Mouse (Mus musculus) heart, adult 2 months (tissue): ENCODE measurements around the gene Atxn7l1. TPM values are rescaled to one million over a fixed set of nuclear protein-coding genes. Genes with fewer than 3 reads are reported as not detected.

Experiments used
- DNase-seq, 2 experiments: peaks; one replicate each; pipeline ENCODE4 v3.0.0; 2021
- H3K27ac ChIP-seq: fragments of 200-600 bp; 2 replicates; pipeline ENCODE4 v1.8.1; 2022
- H3K27me3 ChIP-seq: fragments of 200-500 bp; 2 replicates; pipeline ENCODE4 v1.6.1; 2012; ENCODE audit warnings: mild to moderate bottlenecking, low read length, inconsistent platforms, mixed read lengths; ENCODE audit not compliant: control insufficient read depth, insufficient read depth
- H3K36me3 ChIP-seq: fragments of 200-500 bp; 2 replicates; pipeline ENCODE4 v1.6.1; 2012; ENCODE audit warnings: low read length, inconsistent platforms; ENCODE audit not compliant: control insufficient read depth, insufficient read depth
- H3K4me1 ChIP-seq: fragments of 200-500 bp; 2 replicates; pipeline ENCODE4 v1.6.1; 2011; ENCODE audit warnings: low read length; ENCODE audit not compliant: control insufficient read depth, insufficient read depth
- H3K4me3 ChIP-seq: fragments of 200-600 bp; 2 replicates; pipeline ENCODE4 v1.8.1; 2022
- H3K79me2 ChIP-seq: fragments of 200-500 bp; replicated peaks from 2 replicates; pipeline ENCODE4 v1.6.1; 2012; ENCODE audit warnings: mild to moderate bottlenecking, inconsistent platforms, low read length, moderate library complexity, mixed read lengths; ENCODE audit not compliant: control insufficient read depth, insufficient read depth
- H3K9ac ChIP-seq: fragments of 200-500 bp; 2 replicates; pipeline ENCODE4 v1.6.1; 2012; ENCODE audit warnings: low read depth, mild to moderate bottlenecking, control low read depth, inconsistent platforms, low read length, mixed read lengths
- CTCF ChIP-seq: fragments of 200-600 bp; IDR thresholded peaks from 2 replicates; pipeline ENCODE4 v1.8.1; 2022; ENCODE audit warnings: antibody characterized with exemption, mild to moderate bottlenecking, moderate library complexity
- EP300 ChIP-seq: fragments of 200-500 bp; IDR thresholded peaks from 2 replicates; pipeline ENCODE4 v1.6.1; 2011; ENCODE audit warnings: low read depth, low read length, control low read depth; ENCODE audit not compliant: insufficient read depth
- POLR2A ChIP-seq: fragments of 200-500 bp; IDR thresholded peaks from 2 replicates; pipeline ENCODE4 v1.6.1; 2011; ENCODE audit warnings: mild to moderate bottlenecking, low read depth, low read length, control low read depth; ENCODE audit not compliant: insufficient read depth
- WGBS: fragments of 180-500 bp; shearing (Covaris S2); methylation state at CpG from one replicate; pipeline ENCODE4 v1.1.7; 2018; 5-methylcytosine and 5-hydroxymethylcytosine counted together
- intact Hi-C: fragments of 180-260 bp; cut with DNase I; formaldehyde crosslinking; loops from one replicate; pipeline ENCODE4 v1.15.1; 2025
- polyA plus RNA-seq: library from polyadenylated mRNA; depleted of rRNA; stranded (reverse); fragments of >200 nt; gene quantifications from 2 replicates; pipeline ENCODE4 v1.2.3, GENCODE M21; 2012; rRNA removed
- total RNA-seq, 2 experiments: library from RNA; stranded (reverse); gene quantifications; 2 replicates each; pipeline ENCODE4 v1.2.3; 2021

Atxn7l1 gene
- total and polyA plus RNA-seq, 3 experiments: 18.8 to 21.6 (median 19.0) TPM

DNA sequence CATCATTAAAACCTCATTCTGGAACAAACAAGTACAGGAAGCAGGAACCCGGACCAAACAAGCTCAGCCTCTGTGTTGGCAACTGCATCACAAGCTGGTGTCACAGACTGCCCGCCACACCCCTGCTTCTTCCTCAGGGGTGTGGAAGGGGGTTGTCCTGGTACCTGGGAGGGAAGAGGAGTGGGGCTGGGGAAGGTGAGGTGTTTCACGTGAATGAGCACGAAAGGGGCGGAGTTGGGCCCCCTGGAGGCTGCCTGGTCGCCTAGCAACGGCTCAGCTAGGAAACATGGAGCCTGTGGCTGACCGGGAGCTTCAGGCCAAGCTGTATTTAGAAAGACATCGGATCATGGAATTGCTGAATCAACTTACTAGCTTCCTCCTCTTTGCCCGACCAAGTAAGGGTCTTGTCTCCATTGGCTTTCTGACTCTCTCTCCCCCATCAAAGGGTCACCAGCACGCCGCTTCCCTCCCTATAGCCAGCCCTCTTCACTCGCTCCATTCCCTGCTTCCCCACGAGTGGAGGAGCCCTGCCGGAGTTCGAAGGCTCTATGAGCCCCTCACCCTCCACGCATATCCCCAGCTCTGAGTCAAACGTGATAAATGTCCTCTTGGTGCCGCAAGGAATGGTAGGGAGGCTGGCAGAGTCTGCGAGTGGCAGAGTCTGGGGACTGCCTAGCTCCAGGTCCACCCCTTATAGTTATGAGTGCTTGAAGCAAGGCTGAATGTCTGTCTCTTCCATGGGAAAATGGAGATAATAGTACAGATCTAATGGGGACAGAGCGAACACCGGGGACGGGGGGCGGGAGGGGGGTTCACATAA, 247.5 kb downstream of the Atxn7l1 start, which contains the start of gene Efcab10:
Efcab10 (plus strand) TSS at position 51 of the 820 bp plus-strand sequence.
- DNase-seq: no peak
- WGBS: 20% methylated on average over 24 of the region's 24 CpGs
- H3K4me1 ChIP-seq: no peaks in the 10 kb centered on the region
- intact Hi-C loops: no loop called here
- TF ChIP-seq POLR2A (no peak), EP300 (no peak), CTCF (no peak)
- H3K4me3 ChIP-seq: no peak within 1 kb of the TSS
- no peaks in the 10 kb centered on the region for H3K36me3 ChIP-seq
- no peak within 1 kb of the TSS for H3K9ac ChIP-seq
- no peaks in the 10 kb centered on the region for H3K27me3 ChIP-seq
- H3K79me2 ChIP-seq: no peaks in the 10 kb centered on the region
- H3K27ac ChIP-seq: no peak within 1 kb of the TSS

DNA sequence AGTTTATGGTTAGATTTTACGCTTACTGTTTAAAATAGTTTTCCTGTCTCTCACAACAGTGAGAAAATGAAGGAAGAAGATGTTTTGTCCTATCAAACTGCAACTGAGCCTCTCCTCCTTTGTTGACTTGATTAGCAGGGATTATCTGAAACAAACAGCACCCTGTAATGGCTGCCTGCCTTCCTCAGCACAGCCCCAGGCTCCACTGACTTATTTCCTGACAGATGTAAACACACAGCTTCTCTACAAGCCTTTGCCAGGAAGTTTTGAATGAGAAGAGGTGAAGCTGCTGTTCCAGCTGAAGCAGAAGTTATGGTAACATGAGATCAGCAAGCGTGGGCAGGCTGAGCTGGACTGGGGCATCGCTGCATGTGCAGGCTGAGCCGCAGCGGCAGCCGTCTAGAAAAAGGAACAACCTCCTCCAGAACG, 255.8 kb downstream of the Atxn7l1 start:
- intact Hi-C loops: no loop called here

DNA sequence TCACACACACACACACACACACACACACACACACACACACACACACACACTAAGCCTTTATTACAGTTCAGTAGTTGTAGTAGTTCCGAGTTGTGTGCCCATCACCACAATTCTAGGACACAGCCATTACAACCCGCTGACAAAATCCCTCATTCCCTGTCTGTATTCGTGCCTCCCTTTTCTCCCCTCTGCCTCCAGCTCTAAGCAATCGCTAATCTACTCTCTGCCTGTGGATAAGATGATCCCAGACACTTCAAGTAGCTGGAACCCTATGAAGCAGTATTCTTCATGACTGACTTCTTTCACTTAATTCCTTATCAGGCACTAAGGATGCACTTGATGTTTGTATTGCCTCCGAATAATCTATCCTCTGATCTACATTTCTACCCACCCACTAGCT, 257.5 kb downstream of the Atxn7l1 start:
- WGBS: 50% methylated on average over 5 of the region's 5 CpGs
- intact Hi-C loops: no loop called here

More for the DNA sequence above, 255.8 kb downstream of the Atxn7l1 start:
- H3K4me1 ChIP-seq: no peaks in the 10 kb centered on the region
- no peaks in the 10 kb centered on the region for H3K79me2 ChIP-seq
- no peak for TF ChIP-seq POLR2A
- no peak for TF ChIP-seq CTCF
- no peak for TF ChIP-seq EP300
- H3K27ac ChIP-seq: no peak overlapping the region
- WGBS: 32% methylated on average over 7 of the region's 7 CpGs
- no peak overlapping the region for H3K9ac ChIP-seq
- H3K27me3 ChIP-seq: no peaks in the 10 kb centered on the region
- no peaks in the 10 kb centered on the region for H3K36me3 ChIP-seq
- no peak overlapping the region for H3K4me3 ChIP-seq
- no peak for DNase-seq

DNA sequence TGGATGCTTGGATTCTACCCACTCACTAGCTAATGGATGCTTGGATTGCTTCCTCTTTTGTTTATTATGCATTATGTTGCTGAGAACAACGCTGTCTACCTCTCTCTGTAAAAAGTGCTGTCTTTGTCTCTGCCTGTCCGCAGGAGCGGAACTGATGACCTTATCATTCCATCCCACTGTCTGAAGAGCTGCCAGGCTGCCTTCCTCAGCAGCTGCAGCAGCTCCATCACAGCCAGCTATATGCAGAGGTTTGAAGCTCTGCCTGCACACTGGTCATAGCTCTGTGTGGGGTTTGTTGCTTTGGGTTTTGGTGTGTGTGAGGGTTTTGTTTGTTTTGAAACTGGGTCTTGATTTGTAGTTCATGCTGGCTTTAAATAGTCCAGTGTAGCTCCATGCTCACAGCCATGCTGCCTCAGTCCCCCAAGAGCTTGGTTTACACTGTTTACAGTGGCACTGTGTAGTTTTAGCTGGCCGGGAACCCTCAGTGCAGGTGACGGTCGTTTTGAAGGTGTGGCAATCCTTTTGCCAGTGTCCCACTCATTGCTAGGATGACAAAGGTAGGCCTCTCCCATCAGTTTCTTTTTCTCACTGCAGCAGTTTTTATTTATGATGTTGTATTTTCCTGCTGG, 258.0 kb downstream of the Atxn7l1 start:
- no peak for TF ChIP-seq CTCF
- TF ChIP-seq EP300: no peak
- TF ChIP-seq POLR2A: no peak
- intact Hi-C loops: no loop called here
- Histone ChIP-seq H3K36me3 (no peaks in the 10 kb centered on the region), H3K4me1 (no peaks in the 10 kb centered on the region), H3K27ac (no peak overlapping the region), H3K79me2 (no peaks in the 10 kb centered on the region), H3K9ac (no peak overlapping the region), H3K4me3 (no peak overlapping the region), H3K27me3 (no peaks in the 10 kb centered on the region)
- no peak for DNase-seq
- WGBS: 37% methylated on average over 6 of the region's 6 CpGs

More for the DNA sequence above, 257.5 kb downstream of the Atxn7l1 start:
- H3K27me3 ChIP-seq: no peaks in the 10 kb centered on the region
- no peaks in the 10 kb centered on the region for H3K4me1 ChIP-seq
- no peaks in the 10 kb centered on the region for H3K79me2 ChIP-seq
- TF ChIP-seq CTCF (no peak), EP300 (no peak), POLR2A (no peak)
- no peak for DNase-seq
- H3K27ac ChIP-seq: no peak overlapping the region
- H3K9ac ChIP-seq: no peak overlapping the region
- H3K4me3 ChIP-seq: no peak overlapping the region
- no peaks in the 10 kb centered on the region for H3K36me3 ChIP-seq

DNA sequence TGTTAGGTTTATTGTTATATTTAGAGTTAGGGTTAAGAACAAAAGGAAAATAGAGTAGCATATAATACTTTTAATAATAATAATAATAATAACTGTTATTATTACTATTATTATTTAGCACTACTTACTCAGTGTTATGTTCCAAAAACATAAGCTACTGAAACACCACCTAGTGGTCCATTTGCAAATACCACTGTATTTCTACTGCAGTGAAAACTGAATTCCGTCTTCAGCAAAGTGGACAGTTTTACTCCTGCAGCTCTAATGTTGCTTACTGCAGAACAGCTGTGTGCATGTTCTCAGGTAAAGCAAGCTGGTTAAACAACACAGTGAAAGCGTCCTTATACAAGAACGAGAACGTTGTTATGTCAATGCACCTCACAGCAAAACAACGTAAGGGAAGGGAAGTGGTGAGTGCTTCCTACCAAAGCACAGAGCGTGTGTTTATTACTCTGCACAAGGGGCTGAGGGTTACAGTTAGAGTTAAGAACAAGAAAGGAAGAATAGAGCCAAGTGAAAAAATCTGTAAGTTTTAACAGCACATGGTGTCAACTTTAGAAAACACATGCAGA, 264.2 kb downstream of the Atxn7l1 start:
- Histone ChIP-seq H3K36me3 (no peaks in the 10 kb centered on the region), H3K27ac (no peak overlapping the region), H3K4me1 (no peaks in the 10 kb centered on the region), H3K9ac (no peak overlapping the region), H3K4me3 (no peak overlapping the region), H3K79me2 (no peaks in the 10 kb centered on the region), H3K27me3 (no peaks in the 10 kb centered on the region)
- TF ChIP-seq CTCF (peak; percentile 62), EP300 (no peak)
- intact Hi-C loops: no loop called here
- no peak for DNase-seq
- 46% methylated on average over 6 of the region's 6 CpGs for WGBS

Other genes starting within 250 kb of the Atxn7l1 start
- 10 to 100 TPM; 77.8 to 85.5 TPM for gene Sypl, start 193.8 kb upstream of the Atxn7l1 start, total RNA-seq
- 75.7 and 120 TPM in 2 replicates for gene Sypl, start 193.8 kb upstream of the Atxn7l1 start, polyA plus RNA-seq
- gene Cdhr3, start 54.8 kb upstream of the Atxn7l1 start, total RNA-seq: under 1 TPM; 0.34 to 0.39 TPM
- 0.76 and 1.8 TPM in 2 replicates for gene Cdhr3, start 54.8 kb upstream of the Atxn7l1 start, polyA plus RNA-seq
- not detected for gene Efcab10, start 247.2 kb downstream of the Atxn7l1 start, total RNA-seq
- gene Efcab10, start 247.2 kb downstream of the Atxn7l1 start, polyA plus RNA-seq: 0.37 TPM in 1 of 2 replicates, not detected in the other